Comparison of ENCODE assay signal across 20 mouse cellular contexts in genomic region chr11:75434138-75434537, GRCm38 (mm10). TPM values are rescaled to one million over a fixed set of nuclear protein-coding genes. Genes with fewer than 3 reads are reported as not detected.
A peak's percentile ranks its signal among the peaks of the same experiment; 100 is the strongest.
DNase-seq lines count a peak whose midpoint lies in the region; TF ChIP-seq lines count a peak whose summit lies in the region.
"Had no signal": no experiment of that assay in that cellular context is flagged by ENCODE, and none has a peak within 500 bp of the region (broad histone marks: within the 10 kb centered on the region; RNA-seq: fewer than 3 reads in every experiment).

No protein-coding gene starts in this region.

- peak; percentile 51 for TF ChIP-seq CTCF in layer of hippocampus, adult 2 months (conservative IDR thresholded peaks at IDR 0.05)
- TF ChIP-seq CTCF in testis, adult 2 months (IDR thresholded peaks at IDR 0.05; ENCODE audit: control insufficient read depth, insufficient read depth, insufficient replicate concordance, low read depth, low read length) = peak; percentile 88; the same call in 1 of the 2 replicates

- no peak for TF ChIP-seq POLR2A in testis, adult 2 months (IDR thresholded peaks at IDR 0.05; ENCODE audit: control insufficient read depth, low read depth, low read length)

- H3K4me1 ChIP-seq in testis, adult 2 months (ENCODE audit: control insufficient read depth, insufficient read depth, low read length) = no peaks in the 10 kb centered on the region
- H3K4me1 ChIP-seq: forebrain, embryonic 12.5 days; kidney, embryonic 15.5 days; limb, embryonic 12.5 days; neural tube, embryonic 12.5 days; stomach, embryonic 15.5 days had no signal

- H3K36me3 ChIP-seq in testis, adult 2 months (ENCODE audit: control insufficient read depth, insufficient read depth, low read length) = no peaks in the 10 kb centered on the region
- H3K36me3 ChIP-seq: forebrain, embryonic 12.5 days; kidney, embryonic 15.5 days; limb, embryonic 12.5 days; neural tube, embryonic 12.5 days; stomach, embryonic 15.5 days had no signal

- no peak for DNase-seq in layer of hippocampus, adult 2 months (ENCODE audit: low spot score in 2 of 2)
- DNase-seq in layer of hippocampus, adult 9-11 months = no peak
- no peak for DNase-seq in testis, postnatal 14 days (ENCODE audit: low spot score)
- peak; percentile 35 for DNase-seq in ZHBTc4 (ENCODE audit: low read depth, low spot score)
- DNase-seq in right cerebral cortex, postnatal 25 days = no peak
- no peak for DNase-seq in Muller cell, postnatal 12 days (ENCODE audit: inconsistent ontology term)
- DNase-seq: cerebellum, adult 11 months; cerebellum, postnatal 25 days; heart, postnatal 4 days; lung, postnatal 10 days; thymus, postnatal 25 days had no signal

- no peak overlapping the region for H3K27ac ChIP-seq in layer of hippocampus, adult 2 months
- no peak overlapping the region for H3K27ac ChIP-seq in testis, adult 2 months (ENCODE audit: control insufficient read depth, insufficient read depth, low read depth, low read length)
- H3K27ac ChIP-seq: forebrain, embryonic 12.5 days; hindbrain, postnatal 0 days; kidney, embryonic 15.5 days; limb, embryonic 12.5 days; neural tube, embryonic 12.5 days; stomach, embryonic 15.5 days had no signal

- no peaks in the 10 kb centered on the region for H3K27me3 ChIP-seq in testis, adult 2 months (ENCODE audit: control insufficient read depth, insufficient read depth, low read length)
- H3K27me3 ChIP-seq: forebrain, embryonic 12.5 days; kidney, embryonic 15.5 days; limb, embryonic 12.5 days; neural tube, embryonic 12.5 days; stomach, embryonic 15.5 days had no signal

- no peak overlapping the region for H3K4me3 ChIP-seq in layer of hippocampus, adult 2 months
- H3K4me3 ChIP-seq in testis, adult 2 months (ENCODE audit: control insufficient read depth, low read depth, low read length) = no peak overlapping the region
- H3K4me3 ChIP-seq: forebrain, embryonic 12.5 days; kidney, embryonic 15.5 days; limb, embryonic 12.5 days; neural tube, embryonic 12.5 days; stomach, embryonic 15.5 days had no signal

RNA-seq across cellular contexts. Expression of gene Serpinf2, which starts 5.3 kb away (rescaled TPM):
- total RNA-seq in layer of hippocampus, adult 2 months (2021) = under 1 TPM; 0.38 to 0.52 TPM
- 0.29 and 0.33 TPM in 2 replicates for polyA plus RNA-seq in testis, adult 2 months (2012; rRNA removed)
- total RNA-seq: granulocyte monocyte progenitor cell, adult 5-6 weeks had no signal
- polyA plus RNA-seq: forebrain, embryonic 12.5 days; heart, embryonic 14.5 days; hindbrain, postnatal 0 days had no signal

RNA-seq across cellular contexts. Expression of gene Serpinf1, which starts 11.6 kb away (rescaled TPM):
- total RNA-seq in layer of hippocampus, adult 2 months (2021) = 10 to 100 TPM; 14.0 to 15.6 TPM
- 13.2 and 13.3 TPM in 2 replicates for polyA plus RNA-seq in testis, adult 2 months (2012; rRNA removed)

RNA-seq across cellular contexts. Expression of gene Wdr81, which starts 20.4 kb away (rescaled TPM):
- 10 to 100 TPM; 23.4 to 23.7 TPM for total RNA-seq in layer of hippocampus, adult 2 months (2021)
- polyA plus RNA-seq in testis, adult 2 months (2012; rRNA removed) = 4.1 and 5.1 TPM in 2 replicates

RNA-seq across cellular contexts. Expression of gene Tlcd2, which starts 27.4 kb away (rescaled TPM):
- total RNA-seq in layer of hippocampus, adult 2 months (2021) = under 1 TPM in 1 of 2 experiments, not detected in 1; 0.56 TPM
- 6.8 and 7.3 TPM in 2 replicates for polyA plus RNA-seq in testis, adult 2 months (2012; rRNA removed)

RNA-seq across cellular contexts. Expression of gene Prpf8, which starts 52.5 kb away (rescaled TPM):
- 100 to 1,000 TPM; 131 to 139 TPM for total RNA-seq in layer of hippocampus, adult 2 months (2021)
- polyA plus RNA-seq in testis, adult 2 months (2012; rRNA removed) = 45.6 and 48.8 TPM in 2 replicates
